Comparison of ENCODE assay signal across 28 mouse cellular contexts in the genomic region with DNA sequence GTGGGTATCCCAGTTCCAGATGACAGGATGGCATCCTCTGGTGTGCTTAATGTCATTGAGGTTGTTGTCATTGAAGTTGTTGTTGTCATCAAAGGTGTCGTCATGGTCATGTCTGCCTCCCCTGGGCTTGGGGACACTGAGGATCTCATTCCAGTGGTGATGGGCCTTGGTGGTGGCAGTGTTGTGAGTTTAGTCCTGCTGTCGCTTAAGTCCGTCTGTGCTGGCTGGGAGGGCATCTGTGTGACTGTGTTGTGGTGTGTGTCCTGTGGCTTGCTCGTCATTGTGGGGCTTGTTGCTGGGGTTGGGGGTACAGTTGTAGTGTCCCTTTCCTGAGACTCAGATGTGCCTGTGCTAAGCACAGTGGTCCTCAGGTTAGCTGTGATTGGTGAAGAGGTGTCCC. TPM values are rescaled to one million over a fixed set of nuclear protein-coding genes. Genes with fewer than 3 reads are reported as not detected.
"Had no signal": no experiment of that assay in that cellular context is flagged by ENCODE, and none has a peak within 500 bp of the region (broad histone marks: within the 10 kb centered on the region; RNA-seq: fewer than 3 reads in every experiment).

A gene (minus strand): TSS at position 101 of the 400 bp plus-strand sequence.

- DNase-seq: heart, postnatal 10 days; heart, postnatal 14 days; heart, postnatal 36 days; heart, postnatal 4 days; kidney, adult 11 months; kidney, adult 18-20 months; kidney, adult 2 months; kidney, adult 8-10 months; kidney, adult 9 months; kidney, postnatal 10 days; kidney, postnatal 14 days; kidney, postnatal 25 days; kidney, postnatal 36 days; kidney, postnatal 4 days; layer of hippocampus, adult 9-11 months; layer of hippocampus, postnatal 36 days had no signal

RNA-seq across cellular contexts. Expression of the gene that starts here (rescaled TPM):
- total RNA-seq: heart, postnatal 10 days; heart, postnatal 14 days; heart, postnatal 25 days; heart, postnatal 36 days; heart, postnatal 4 days; hematopoietic stem cell, adult 5-6 weeks; hindbrain, postnatal 0 days; layer of hippocampus, adult 18-20 months; layer of hippocampus, adult 2 months; layer of hippocampus, adult 8-10 months; layer of hippocampus, postnatal 10 days; layer of hippocampus, postnatal 14 days; layer of hippocampus, postnatal 25 days; layer of hippocampus, postnatal 36 days; left cerebral cortex, adult 18-20 months; left cerebral cortex, adult 2 months; left cerebral cortex, adult 8-10 months had no signal
